Mouse (Mus musculus) retina, embryonic 14.5 days (tissue): ENCODE results near the gene Ndufc2.
A peak's percentile ranks its signal among the peaks of the same experiment; 100 is the strongest.
"Not testable (repeated sequence)": the region's sequence is repeated elsewhere in the genome, so short reads cannot be mapped to it uniquely, and the experiment has no call there.

Experiments
- DNase-seq: peaks from one replicate; pipeline ENCODE4 v3.0.0-alpha.2; 2015; ENCODE audit warnings: low spot score

Ndufc2 gene

DNA sequence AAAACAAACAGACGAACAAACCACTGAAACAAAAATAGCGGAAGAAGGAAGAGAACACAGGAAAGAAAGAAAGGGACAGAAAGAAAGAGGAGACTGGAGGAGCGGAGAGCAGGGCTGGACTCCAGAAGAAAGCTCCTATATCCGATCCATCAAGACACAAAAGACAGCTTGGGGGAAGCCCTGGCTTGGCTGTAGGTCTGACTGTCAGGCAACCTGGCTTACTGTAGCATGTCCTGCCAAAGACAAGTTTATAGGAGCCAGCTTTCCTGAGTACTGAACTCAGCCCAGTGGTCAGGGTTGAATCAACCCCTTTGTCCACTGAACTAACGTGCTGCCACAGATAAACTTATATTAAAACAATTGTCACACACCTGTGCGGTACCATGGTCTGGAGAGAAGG lies 27.5 kb downstream of the Ndufc2 start:
- no peak for DNase-seq

DNA sequence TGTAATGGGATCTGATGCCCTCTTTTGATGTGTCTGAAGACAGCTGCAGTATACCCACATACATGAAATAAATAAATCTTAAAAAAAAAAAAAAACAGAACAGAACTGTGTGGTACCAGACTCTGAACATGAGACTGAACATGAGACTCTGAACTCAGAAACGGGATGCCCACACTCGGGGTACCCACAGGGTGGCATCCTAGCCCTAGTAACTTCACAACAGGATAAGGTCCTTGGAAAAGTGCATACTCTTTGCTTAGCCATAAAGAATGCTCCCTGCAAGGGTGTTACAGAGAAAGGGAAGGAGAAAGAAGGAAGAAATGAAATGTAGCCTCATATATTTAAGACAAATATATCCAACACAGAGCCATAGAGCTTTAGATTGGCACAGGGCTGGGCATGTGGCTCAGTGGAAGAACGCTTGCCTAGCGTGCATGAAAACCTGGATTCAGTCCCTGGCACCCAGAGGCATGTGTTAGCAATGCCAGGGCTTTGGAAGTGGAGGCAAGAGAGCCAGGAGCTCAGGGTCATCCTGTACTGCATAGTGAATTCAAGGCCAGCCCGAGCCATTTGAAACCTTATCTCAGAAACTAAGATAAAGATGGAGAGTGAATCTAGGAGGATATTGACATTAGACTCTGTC lies 28.1 kb downstream of the Ndufc2 start:
- DNase-seq: no peak

DNA sequence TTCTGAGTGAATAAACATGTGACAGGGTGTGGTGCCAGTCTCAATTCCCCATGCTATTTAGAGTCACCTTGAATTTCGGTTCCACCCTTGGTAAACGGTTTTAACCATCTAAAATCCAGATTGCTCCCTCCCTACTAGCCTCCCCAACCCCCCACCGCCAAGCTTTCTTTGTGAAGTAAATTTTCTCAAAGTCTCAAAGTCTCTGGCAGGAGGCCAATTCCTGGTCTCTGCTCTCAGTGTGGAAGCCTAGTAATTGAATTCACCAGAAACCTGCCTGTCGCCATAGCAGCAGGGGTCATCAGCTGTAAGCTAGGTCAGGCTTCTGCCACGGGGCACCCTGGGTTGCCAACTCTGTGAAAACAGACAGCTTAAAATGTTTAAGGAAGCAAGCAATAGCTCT lies 29.9 kb downstream of the Ndufc2 start:
- DNase-seq: peak; percentile 33

DNA sequence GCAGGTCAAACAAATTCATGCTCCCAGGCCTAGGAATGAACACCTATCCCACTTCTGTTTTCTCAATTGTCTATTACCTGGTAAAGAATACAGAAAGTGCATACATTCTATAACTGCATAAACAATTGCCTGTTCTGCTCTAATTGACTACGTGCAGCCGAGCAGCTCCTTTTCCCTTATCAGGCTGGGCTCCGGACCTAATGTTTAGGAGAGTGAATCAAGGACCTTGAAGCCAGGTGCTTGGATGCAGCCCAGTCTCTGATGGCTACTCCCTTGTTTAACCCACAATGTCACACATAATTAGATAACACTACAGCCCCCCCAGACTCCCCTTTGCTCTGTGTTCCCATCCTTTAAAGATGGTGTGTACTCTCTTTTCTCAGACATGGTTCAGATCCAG lies 33.7 kb downstream of the Ndufc2 start:
- DNase-seq: not testable (repeated sequence)

DNA sequence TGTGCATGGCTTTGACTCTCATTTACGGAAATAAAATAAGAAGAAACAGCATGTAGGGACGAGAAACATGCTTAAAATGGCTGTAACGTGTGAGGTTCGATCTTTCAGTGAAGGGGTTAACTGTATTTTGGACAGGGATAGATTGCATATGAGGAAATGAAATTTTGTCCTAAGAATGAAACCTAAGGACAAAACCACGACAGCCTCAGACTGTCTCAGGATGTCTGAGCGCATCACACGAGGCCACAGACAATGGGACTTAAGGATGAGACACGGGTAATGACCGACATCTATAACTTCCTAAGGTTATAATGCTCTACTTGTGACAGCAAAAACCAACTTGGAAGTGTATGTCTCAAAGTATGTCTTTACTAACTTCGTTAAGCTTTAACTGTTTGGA lies 34.7 kb downstream of the Ndufc2 start:
- DNase-seq: no peak

DNA sequence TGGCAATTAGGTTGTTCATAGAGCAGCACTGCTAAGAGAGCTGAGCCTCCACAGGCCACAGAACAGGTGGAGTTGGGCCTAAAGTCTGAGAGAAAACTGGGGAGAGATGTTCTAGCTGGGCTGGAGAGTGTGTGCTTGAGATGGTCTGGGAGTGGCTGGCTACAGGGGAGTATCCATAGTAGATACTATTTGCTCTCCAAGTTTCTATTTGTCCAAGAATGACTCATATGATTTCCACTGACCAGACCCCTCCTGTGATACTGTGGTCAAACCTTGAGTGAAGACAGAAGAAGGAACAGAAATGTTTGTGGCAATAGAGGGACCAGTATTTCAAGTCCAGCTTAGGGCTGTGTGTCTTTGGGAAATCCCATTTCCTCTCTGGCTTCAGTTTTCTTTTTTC lies 39.2 kb downstream of the Ndufc2 start:
- DNase-seq: no peak

DNA sequence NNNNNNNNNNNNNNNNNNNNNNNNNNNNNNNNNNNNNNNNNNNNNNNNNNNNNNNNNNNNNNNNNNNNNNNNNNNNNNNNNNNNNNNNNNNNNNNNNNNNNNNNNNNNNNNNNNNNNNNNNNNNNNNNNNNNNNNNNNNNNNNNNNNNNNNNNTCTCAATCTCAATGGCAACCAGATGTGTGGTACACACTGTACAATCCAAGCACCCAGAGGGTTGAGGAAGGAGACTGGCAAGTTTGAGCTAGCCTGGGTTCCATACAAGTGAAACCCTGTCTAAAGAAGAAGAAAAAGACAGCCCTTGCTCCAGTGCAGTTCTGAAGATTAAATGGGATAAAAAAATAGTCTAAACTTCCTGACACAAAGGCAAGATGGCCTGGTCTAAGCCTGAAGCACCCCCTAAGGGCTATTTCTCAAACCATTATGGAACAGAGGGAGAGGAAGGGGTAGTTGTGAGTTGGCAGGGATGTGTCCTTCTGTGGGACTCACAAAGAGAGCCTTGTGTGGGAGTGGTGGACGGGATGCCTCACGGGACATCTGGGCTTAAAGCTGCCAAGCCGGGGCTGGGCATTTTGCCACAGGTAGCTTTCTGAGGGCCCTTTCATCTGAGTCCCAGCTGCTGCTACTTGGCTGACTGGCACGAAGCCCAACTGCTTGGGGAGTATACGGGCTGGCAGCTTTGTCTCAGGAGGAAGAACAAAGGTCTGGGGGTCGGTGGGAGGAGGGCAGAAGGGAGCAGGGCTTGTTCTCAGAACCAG lies 46.5 kb downstream of the Ndufc2 start:
- no peak for DNase-seq

DNA sequence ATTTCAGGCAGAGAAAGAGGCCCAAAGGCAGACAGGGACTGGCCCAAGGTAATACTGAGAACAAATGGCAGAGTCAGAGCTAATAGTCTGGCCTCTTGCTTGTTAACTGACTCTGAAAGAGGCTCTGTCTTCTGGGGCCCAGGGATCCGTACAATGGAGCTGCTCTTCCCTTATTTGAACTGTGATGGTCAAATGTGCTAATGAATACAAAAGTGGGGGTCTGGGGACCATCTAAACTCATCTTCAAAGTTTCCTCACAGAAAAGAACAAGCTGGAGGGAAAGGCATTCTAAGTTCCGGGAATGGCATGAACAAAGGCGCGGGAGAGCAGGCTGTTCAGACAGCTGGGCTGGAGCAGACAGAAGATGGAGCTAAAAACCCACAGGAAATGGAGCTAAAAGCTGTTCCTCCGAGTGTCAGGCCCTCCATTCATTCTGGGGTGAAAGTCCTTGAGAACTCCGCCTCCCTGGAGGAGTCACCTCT lies 47.3 kb downstream of the Ndufc2 start:
- no peak for DNase-seq

DNA sequence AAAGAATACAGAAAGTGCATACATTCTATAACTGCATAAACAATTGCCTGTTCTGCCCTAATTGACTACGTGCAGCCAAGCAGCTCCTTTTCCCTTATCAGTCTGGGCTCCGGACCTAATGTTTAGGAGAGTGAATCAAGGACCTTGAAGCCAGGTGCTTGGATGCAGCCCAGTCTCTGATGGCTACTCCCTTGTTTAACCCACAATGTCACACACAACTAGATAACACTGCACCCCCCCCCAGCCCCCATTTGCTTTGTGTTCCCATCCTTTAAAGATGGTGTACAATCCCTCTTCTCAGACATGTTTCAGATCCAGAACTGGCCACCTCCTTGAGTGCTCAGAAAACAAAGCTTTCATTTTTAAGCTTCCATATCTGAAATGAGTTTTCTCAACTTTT lies 51.2 kb downstream of the Ndufc2 start, which contains the start of gene Kctd14:
Gene Kctd14 (plus strand): TSS at position 301 of the 400 bp plus-strand sequence.
- not testable (repeated sequence) for DNase-seq

DNA sequence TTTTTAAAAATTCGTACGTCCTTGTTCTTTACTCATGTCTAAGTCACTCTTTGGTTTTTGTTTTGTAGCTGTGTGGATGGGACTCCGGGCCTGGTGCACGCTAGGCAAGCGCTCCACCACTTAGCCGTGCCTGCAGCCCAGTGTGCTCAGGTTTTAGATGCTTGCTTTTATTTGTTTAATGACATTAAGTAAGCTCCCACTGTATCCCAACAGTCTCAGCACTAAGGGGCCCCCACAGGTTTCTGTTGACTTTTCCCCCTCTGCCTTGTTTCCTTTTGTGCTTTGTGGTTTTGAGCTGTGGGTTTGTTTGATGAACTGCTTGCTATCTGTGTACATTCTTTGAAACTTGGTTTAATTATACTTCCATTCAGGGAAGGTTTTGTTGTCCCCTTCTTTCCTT lies 52.4 kb downstream of the Ndufc2 start:
- DNase-seq: no peak

DNA sequence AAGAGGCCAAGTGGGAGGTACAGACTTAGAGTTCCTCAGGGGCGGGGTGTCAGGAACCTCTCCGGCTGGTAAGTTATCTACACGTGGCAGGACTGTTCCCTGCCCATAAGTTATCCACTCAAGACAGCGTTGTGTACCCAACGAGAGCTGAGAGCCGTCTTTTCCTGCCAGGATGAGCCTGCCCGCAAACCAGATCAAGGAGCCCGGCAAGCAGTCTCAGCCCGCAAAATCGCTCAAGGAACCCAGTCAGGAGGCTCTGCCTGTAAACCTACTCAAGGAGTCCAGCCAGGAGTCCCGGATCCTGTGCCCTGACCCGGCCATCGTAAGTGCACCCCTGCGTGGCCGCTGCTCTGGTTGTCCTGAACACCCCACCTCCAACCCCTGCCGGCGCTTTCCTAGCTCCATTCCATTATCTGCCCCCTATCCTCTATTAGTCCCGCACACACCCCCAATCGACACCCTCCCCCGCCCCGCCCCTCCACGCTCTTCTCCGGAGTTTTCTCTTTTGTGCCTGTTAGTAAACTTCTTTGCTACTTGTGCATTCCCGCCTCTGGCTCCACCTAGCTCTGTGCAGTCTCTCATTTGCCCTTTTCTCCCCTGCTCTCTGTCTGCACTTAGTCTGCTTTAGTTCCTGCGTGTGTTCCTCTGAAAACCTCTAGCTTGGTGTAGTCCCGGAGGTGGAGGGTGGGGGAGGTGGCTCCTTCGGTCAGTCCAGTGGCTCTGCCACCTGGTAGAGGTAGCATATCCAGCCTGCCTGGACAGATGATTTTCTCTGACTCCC lies 53.5 kb downstream of the Ndufc2 start:
- DNase-seq: peak; percentile 30

DNA sequence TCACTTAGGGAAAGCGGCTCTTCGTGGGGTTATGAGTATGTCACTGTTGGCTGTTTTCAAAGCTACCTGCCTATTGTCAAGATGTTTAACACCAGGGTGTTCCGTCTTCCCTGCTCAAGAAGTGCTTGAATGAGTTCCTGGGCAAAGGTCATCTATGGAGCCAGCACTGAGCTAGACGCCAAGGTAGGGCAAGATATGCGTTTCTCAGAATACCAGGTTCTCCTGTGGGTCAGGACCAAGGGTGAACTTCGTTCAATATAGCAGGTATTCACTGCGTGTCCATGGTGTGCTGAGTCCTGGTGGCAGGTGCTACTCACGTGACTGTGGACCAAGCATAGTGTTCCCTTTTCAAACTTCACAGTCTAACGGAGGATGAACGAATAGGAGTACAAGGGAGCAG lies 55.0 kb downstream of the Ndufc2 start:
- DNase-seq: no peak

DNA sequence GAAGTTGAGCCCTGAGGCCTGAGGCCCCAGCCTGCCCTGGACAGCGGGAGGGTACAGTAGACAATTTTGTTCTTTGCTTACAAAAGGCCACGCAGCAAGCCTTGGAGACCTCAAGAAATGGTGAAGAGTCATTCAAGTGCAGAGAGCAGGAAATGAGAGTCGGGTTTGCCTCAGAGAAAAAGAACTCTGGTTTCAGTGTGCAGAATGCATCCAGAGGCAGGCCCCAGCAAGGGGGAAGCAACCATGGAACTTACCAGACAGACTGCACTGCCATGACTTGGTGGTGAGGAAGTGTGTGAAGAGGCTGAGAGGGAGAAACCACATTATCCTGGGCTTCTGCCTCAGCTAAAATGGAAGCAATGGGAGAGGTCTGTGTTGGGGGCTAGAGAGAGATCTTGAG lies 55.8 kb downstream of the Ndufc2 start:
- DNase-seq: no peak
